In the genomic region with DNA sequence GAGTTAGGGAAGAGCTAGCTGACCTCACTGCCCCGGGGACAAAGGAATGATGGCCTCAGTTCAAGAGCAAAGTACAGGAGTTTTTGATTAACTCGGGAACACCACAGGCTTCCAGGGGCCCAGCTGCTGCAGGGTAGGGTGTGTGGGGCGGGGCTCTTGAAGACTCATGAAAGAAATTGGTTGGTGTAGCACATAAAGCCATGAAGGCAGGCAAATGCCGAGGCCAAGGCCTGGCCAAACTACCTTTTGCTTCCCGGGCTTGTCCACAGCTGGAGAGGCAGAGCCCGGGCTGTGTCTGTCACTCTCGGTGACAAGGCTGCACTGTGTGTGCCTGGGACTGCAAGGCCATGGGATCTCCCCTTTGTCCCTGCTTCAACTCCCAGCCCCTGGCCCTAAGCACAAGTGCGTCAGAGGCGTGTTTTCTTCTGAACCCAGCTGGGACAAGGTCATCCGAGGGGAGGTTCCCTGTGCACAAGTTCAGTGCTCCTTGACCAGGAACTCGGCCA, we compare ENCODE assay signal across 8 mouse cellular contexts. TPM values are rescaled to one million over a fixed set of nuclear protein-coding genes. Genes with fewer than 3 reads are reported as not detected.
DNase-seq lines count a peak whose midpoint lies in the region; ATAC-seq and TF ChIP-seq lines count a peak whose summit lies in the region.

No protein-coding gene starts in this region.

- H3K9me3 ChIP-seq in kidney, postnatal 0 days (replicated peaks; ENCODE audit: low read length), result no peaks in the 10 kb centered on the region
- H3K9me3 ChIP-seq in stomach, embryonic 14.5 days (ENCODE audit: control insufficient read depth, low read depth, low read length), result no peaks in the 10 kb centered on the region

- H3K4me2 ChIP-seq in kidney, postnatal 0 days (ENCODE audit: low read length), result no peak overlapping the region
- H3K4me2 ChIP-seq in stomach, embryonic 14.5 days (replicated peaks; ENCODE audit: low read depth, low read length), result no peak overlapping the region

- peak; percentile 79 for ATAC-seq in kidney, postnatal 0 days (replicated peaks; ENCODE audit: low FRiP score, low read depth)
- ATAC-seq in stomach, embryonic 14.5 days (ENCODE audit: insufficient number of reproducible peaks, insufficient read depth, low FRiP score, low read depth), result no peak; the same call in 1 of the 2 replicates

- DNase-seq in ovary, postnatal 36 days (ENCODE audit: low spot score), result peak; percentile 43
- DNase-seq in ovary, postnatal 14 days (ENCODE audit: low spot score), result no peak
- peak; percentile 80 for DNase-seq in gastrocnemius, postnatal 25 days
- peak; percentile 57 for DNase-seq in kidney, postnatal 0 days (ENCODE audit: low spot score)
- DNase-seq in layer of hippocampus, adult 9-11 months, result no peak
- no peak for DNase-seq in c-Kit-positive CD71-positive TER-119-positive erythroid progenitor cells, embryonic 14.5 days (ENCODE audit: low spot score)
- no peak for DNase-seq in left cerebral cortex, postnatal 14 days (ENCODE audit: low spot score in 2 of 2)

- intact Hi-C loops in left cerebral cortex, postnatal 14 days (cut with DNase I), result no loop called here

- no peak overlapping the region for H3K4me3 ChIP-seq in kidney, postnatal 0 days (replicated peaks; ENCODE audit: low read depth, low read length)
- no peak overlapping the region for H3K4me3 ChIP-seq in stomach, embryonic 14.5 days (ENCODE audit: low read depth, low read length)

- no peaks in the 10 kb centered on the region for H3K36me3 ChIP-seq in kidney, postnatal 0 days (ENCODE audit: insufficient read depth, low read length)
- no peaks in the 10 kb centered on the region for H3K36me3 ChIP-seq in stomach, embryonic 14.5 days (ENCODE audit: control insufficient read depth, insufficient read depth, low read length)

- no peak for TF ChIP-seq CTCF in kidney, postnatal 0 days (IDR thresholded peaks at IDR 0.05; ENCODE audit: low read depth)

- 20% methylated on average over 11 of the region's 11 CpGs for WGBS in kidney, postnatal 0 days
- 25% methylated on average over 11 of the region's 11 CpGs for WGBS in stomach, embryonic 14.5 days

- H3K27ac ChIP-seq in kidney, postnatal 0 days, result peak overlapping the region; percentile 89
- H3K27ac ChIP-seq in stomach, embryonic 14.5 days (ENCODE audit: low read length), result peak overlapping the region; percentile 94

- H3K9ac ChIP-seq in kidney, postnatal 0 days (ENCODE audit: low read depth, low read length), result peak overlapping the region; percentile 31; the same call in 1 of the 2 replicates
- H3K9ac ChIP-seq in stomach, embryonic 14.5 days (replicated peaks; ENCODE audit: low read depth, low read length), result no peak overlapping the region

- H3K27me3 ChIP-seq in kidney, postnatal 0 days (ENCODE audit: insufficient read depth, low read length), result no peaks in the 10 kb centered on the region
- no peaks in the 10 kb centered on the region for H3K27me3 ChIP-seq in stomach, embryonic 14.5 days (ENCODE audit: control insufficient read depth, insufficient read depth, low read length)

- H3K4me1 ChIP-seq in kidney, postnatal 0 days (replicated peaks; ENCODE audit: insufficient read depth, low read length), result peaks cover 30% of the 10 kb centered on the region
- H3K4me1 ChIP-seq in stomach, embryonic 14.5 days (ENCODE audit: control insufficient read depth, insufficient read depth, low read length), result peaks cover 35% of the 10 kb centered on the region

RNA-seq across cellular contexts. Expression of a gene that starts 24.3 kb away (rescaled TPM):
- 10 to 100 TPM in 1 of 2 experiments, 1 to 10 TPM in 1; 8.6 to 10.6 TPM for total RNA-seq in gastrocnemius, postnatal 25 days (2021)
- 57.2 and 62.9 TPM in 2 replicates for polyA plus RNA-seq in kidney, postnatal 0 days (2015; fragmentation: Nextera tagmentation; extraction: Ambion mirVana)
- 92.9 and 99.3 TPM in 2 replicates for polyA plus RNA-seq in stomach, embryonic 14.5 days (2014; fragmentation: Nextera tagmentation; extraction: Ambion mirVana)
- 10 to 100 TPM; 13.6 to 14.2 TPM for total RNA-seq in left cerebral cortex, postnatal 14 days (2021)

RNA-seq across cellular contexts. Expression of a gene that starts 46.6 kb away (rescaled TPM):
- not detected for total RNA-seq in gastrocnemius, postnatal 25 days (2021)
- polyA plus RNA-seq in kidney, postnatal 0 days (2015; fragmentation: Nextera tagmentation; extraction: Ambion mirVana), result 2.5 and 2.6 TPM in 2 replicates
- polyA plus RNA-seq in stomach, embryonic 14.5 days (2014; fragmentation: Nextera tagmentation; extraction: Ambion mirVana), result 24.6 and 27.9 TPM in 2 replicates
- under 1 TPM; 0.22 to 0.23 TPM for total RNA-seq in left cerebral cortex, postnatal 14 days (2021)

RNA-seq across cellular contexts. Expression of a gene that starts 53.8 kb away (rescaled TPM):
- total RNA-seq in gastrocnemius, postnatal 25 days (2021), result not detected
- polyA plus RNA-seq in kidney, postnatal 0 days (2015; fragmentation: Nextera tagmentation; extraction: Ambion mirVana), result 0.41 and 0.47 TPM in 2 replicates
- polyA plus RNA-seq in stomach, embryonic 14.5 days (2014; fragmentation: Nextera tagmentation; extraction: Ambion mirVana), result 0.27 and 0.71 TPM in 2 replicates
- not detected for total RNA-seq in left cerebral cortex, postnatal 14 days (2021)

Comparison
In these comparisons a context has a peak if more than half of its experiments do, and no peak if none do; other contexts are left out.
1. DNase-seq: peak in ovary, postnatal 36 days (single experiment), gastrocnemius, postnatal 25 days (single experiment) and kidney, postnatal 0 days (single experiment); none in ovary, postnatal 14 days (single experiment), layer of hippocampus, adult 9-11 months (single experiment), c-Kit-positive CD71-positive TER-119-positive erythroid progenitor cells, embryonic 14.5 days (single experiment) and left cerebral cortex, postnatal 14 days (0 of 2).